Mouse (Mus musculus): ENCODE data around the gene Prex1. TPM values are rescaled to one million over a fixed set of nuclear protein-coding genes. Genes with fewer than 3 reads are reported as not detected.

Prex1 gene
- total and polyA plus RNA-seq, 3 experiments = 3.8 to 21.6 (median 5.9) TPM

GRCm38 (mm10) chr2:166728261-166728680, 14.6 kb upstream of the Prex1 start:
- ATAC-seq (ENCODE audit: extremely low read depth, insufficient number of reproducible peaks, low FRiP score, poor library complexity, severe bottlenecking) (no peak), DNase-seq (ENCODE audit: low spot score) (no peak)
- TF ChIP-seq POLR2AphosphoS5 (IDR thresholded peaks at IDR 0.05; ENCODE audit: insufficient replicate concordance, low read depth, low read length) = no peak
- no peak for TF ChIP-seq TAL1 (conservative IDR thresholded peaks at IDR 0.05; ENCODE audit: low read depth, low read length)
- no peak for TF ChIP-seq GATA2 (IDR thresholded peaks at IDR 0.05; ENCODE audit: borderline replicate concordance, low read depth, low read length)
- no peak for TF ChIP-seq CTCF (IDR thresholded peaks at IDR 0.05; ENCODE audit: low read depth, low read length)
- no peak for TF ChIP-seq GATA1 (IDR thresholded peaks at IDR 0.05; ENCODE audit: borderline replicate concordance, low read length)
- H3K4me1 ChIP-seq (ENCODE audit: insufficient read depth, low read depth, low read length) = peaks cover 2% of the 10 kb centered on the region; the same call in 1 of the 2 replicates
- H3K9me3 ChIP-seq (replicated peaks) = no peaks in the 10 kb centered on the region
- no peaks in the 10 kb centered on the region for H3K27me3 ChIP-seq (ENCODE audit: insufficient read depth, low read length)
- no peak overlapping the region for H3K4me3 ChIP-seq (ENCODE audit: low read depth, low read length)
- no peaks in the 10 kb centered on the region for H3K36me3 ChIP-seq (replicated peaks)

GRCm38 (mm10) chr2:166727790-166728189, 14.2 kb upstream of the Prex1 start:
- no peaks in the 10 kb centered on the region for H3K27me3 ChIP-seq (ENCODE audit: insufficient read depth, low read length)
- no peaks in the 10 kb centered on the region for H3K36me3 ChIP-seq (replicated peaks)
- no peak overlapping the region for H3K4me3 ChIP-seq (ENCODE audit: low read depth, low read length)
- H3K4me1 ChIP-seq (ENCODE audit: insufficient read depth, low read depth, low read length) = peaks cover 2% of the 10 kb centered on the region; the same call in 1 of the 2 replicates
- H3K9me3 ChIP-seq (replicated peaks) = no peaks in the 10 kb centered on the region
- TF ChIP-seq TAL1 (conservative IDR thresholded peaks at IDR 0.05; ENCODE audit: low read depth, low read length) = no peak
- TF ChIP-seq CTCF (IDR thresholded peaks at IDR 0.05; ENCODE audit: low read depth, low read length) = no peak
- TF ChIP-seq GATA2 (IDR thresholded peaks at IDR 0.05; ENCODE audit: borderline replicate concordance, low read depth, low read length) = no peak
- TF ChIP-seq GATA1 (IDR thresholded peaks at IDR 0.05; ENCODE audit: borderline replicate concordance, low read length) = no peak
- TF ChIP-seq POLR2AphosphoS5 (IDR thresholded peaks at IDR 0.05; ENCODE audit: insufficient replicate concordance, low read depth, low read length) = no peak
- ATAC-seq (ENCODE audit: extremely low read depth, insufficient number of reproducible peaks, low FRiP score, poor library complexity, severe bottlenecking) (no peak), DNase-seq (ENCODE audit: low spot score) (no peak)

GRCm38 (mm10) chr2:166726891-166727290, 13.3 kb upstream of the Prex1 start:
- H3K4me1 ChIP-seq (ENCODE audit: insufficient read depth, low read depth, low read length) = peaks cover 2% of the 10 kb centered on the region; the same call in 1 of the 2 replicates
- no peaks in the 10 kb centered on the region for H3K27me3 ChIP-seq (ENCODE audit: insufficient read depth, low read length)
- ATAC-seq (ENCODE audit: extremely low read depth, insufficient number of reproducible peaks, low FRiP score, poor library complexity, severe bottlenecking) = no peak
- no peaks in the 10 kb centered on the region for H3K36me3 ChIP-seq (replicated peaks)
- DNase-seq (ENCODE audit: low spot score) = no peak
- H3K9me3 ChIP-seq (replicated peaks) = no peaks in the 10 kb centered on the region
- no peak overlapping the region for H3K4me3 ChIP-seq (ENCODE audit: low read depth, low read length)
- TF ChIP-seq GATA2 (IDR thresholded peaks at IDR 0.05; ENCODE audit: borderline replicate concordance, low read depth, low read length) (no peak), CTCF (IDR thresholded peaks at IDR 0.05; ENCODE audit: low read depth, low read length) (no peak), TAL1 (conservative IDR thresholded peaks at IDR 0.05; ENCODE audit: low read depth, low read length) (no peak), POLR2AphosphoS5 (IDR thresholded peaks at IDR 0.05; ENCODE audit: insufficient replicate concordance, low read depth, low read length) (no peak), GATA1 (IDR thresholded peaks at IDR 0.05; ENCODE audit: borderline replicate concordance, low read length) (no peak)

GRCm38 (mm10) chr2:166720416-166720815, 6.8 kb upstream of the Prex1 start:
- no peak overlapping the region for H3K4me3 ChIP-seq (ENCODE audit: low read depth, low read length)
- no peaks in the 10 kb centered on the region for H3K36me3 ChIP-seq (replicated peaks)
- H3K27me3 ChIP-seq (ENCODE audit: insufficient read depth, low read length) = peaks cover 14% of the 10 kb centered on the region
- no peaks in the 10 kb centered on the region for H3K4me1 ChIP-seq (ENCODE audit: insufficient read depth, low read depth, low read length)
- no peaks in the 10 kb centered on the region for H3K9me3 ChIP-seq (replicated peaks)
- ATAC-seq (ENCODE audit: extremely low read depth, insufficient number of reproducible peaks, low FRiP score, poor library complexity, severe bottlenecking) = no peak
- DNase-seq (ENCODE audit: low spot score) = no peak
- TF ChIP-seq CTCF (IDR thresholded peaks at IDR 0.05; ENCODE audit: low read depth, low read length) (no peak), GATA1 (IDR thresholded peaks at IDR 0.05; ENCODE audit: borderline replicate concordance, low read length) (no peak), GATA2 (IDR thresholded peaks at IDR 0.05; ENCODE audit: borderline replicate concordance, low read depth, low read length) (no peak), TAL1 (conservative IDR thresholded peaks at IDR 0.05; ENCODE audit: low read depth, low read length) (no peak), POLR2AphosphoS5 (IDR thresholded peaks at IDR 0.05; ENCODE audit: insufficient replicate concordance, low read depth, low read length) (no peak)

GRCm38 (mm10) chr2:166719930-166720305, 6.3 kb upstream of the Prex1 start:
- no peaks in the 10 kb centered on the region for H3K36me3 ChIP-seq (replicated peaks)
- peaks cover 14% of the 10 kb centered on the region for H3K27me3 ChIP-seq (ENCODE audit: insufficient read depth, low read length)
- H3K4me3 ChIP-seq (ENCODE audit: low read depth, low read length) = no peak overlapping the region
- H3K4me1 ChIP-seq (ENCODE audit: insufficient read depth, low read depth, low read length) = no peaks in the 10 kb centered on the region
- DNase-seq (ENCODE audit: low spot score) (no peak), ATAC-seq (ENCODE audit: extremely low read depth, insufficient number of reproducible peaks, low FRiP score, poor library complexity, severe bottlenecking) (no peak)
- TF ChIP-seq POLR2AphosphoS5 (IDR thresholded peaks at IDR 0.05; ENCODE audit: insufficient replicate concordance, low read depth, low read length) = no peak
- TF ChIP-seq GATA1 (IDR thresholded peaks at IDR 0.05; ENCODE audit: borderline replicate concordance, low read length) = no peak
- TF ChIP-seq GATA2 (IDR thresholded peaks at IDR 0.05; ENCODE audit: borderline replicate concordance, low read depth, low read length) = no peak
- no peak for TF ChIP-seq TAL1 (conservative IDR thresholded peaks at IDR 0.05; ENCODE audit: low read depth, low read length)
- no peak for TF ChIP-seq CTCF (IDR thresholded peaks at IDR 0.05; ENCODE audit: low read depth, low read length)
- no peaks in the 10 kb centered on the region for H3K9me3 ChIP-seq (replicated peaks)

- DNase-seq (ENCODE audit: low spot score) (no peak), ATAC-seq (ENCODE audit: extremely low read depth, insufficient number of reproducible peaks, low FRiP score, poor library complexity, severe bottlenecking) (peak; percentile 67)
- H3K9me3 ChIP-seq (replicated peaks) = no peaks in the 10 kb centered on the region
- no peak overlapping the region for H3K4me3 ChIP-seq (ENCODE audit: low read depth, low read length)
- peaks cover 14% of the 10 kb centered on the region for H3K27me3 ChIP-seq (ENCODE audit: insufficient read depth, low read length)
- H3K36me3 ChIP-seq (replicated peaks) = no peaks in the 10 kb centered on the region
- TF ChIP-seq TAL1 (conservative IDR thresholded peaks at IDR 0.05; ENCODE audit: low read depth, low read length) = no peak
- TF ChIP-seq GATA2 (IDR thresholded peaks at IDR 0.05; ENCODE audit: borderline replicate concordance, low read depth, low read length) = no peak
- TF ChIP-seq POLR2AphosphoS5 (IDR thresholded peaks at IDR 0.05; ENCODE audit: insufficient replicate concordance, low read depth, low read length) = no peak
- no peak for TF ChIP-seq GATA1 (IDR thresholded peaks at IDR 0.05; ENCODE audit: borderline replicate concordance, low read length)
- TF ChIP-seq CTCF (IDR thresholded peaks at IDR 0.05; ENCODE audit: low read depth, low read length) = no peak
- H3K4me1 ChIP-seq (ENCODE audit: insufficient read depth, low read depth, low read length) = no peaks in the 10 kb centered on the region
Observed at GRCm38 (mm10) chr2:166719301-166719929, 5.8 kb upstream of the Prex1 start.
